Mouse (Mus musculus) bone marrow, adult 2 months (tissue): Measurements from ENCODE around the gene Ankrd39.

ENCODE experiments used
- CTCF ChIP-seq: fragments of 200-500 bp; IDR thresholded peaks from 2 replicates; pipeline ENCODE4 v1.5.1; 2011; ENCODE audit warnings: low read length, control low read depth; ENCODE audit not compliant: control insufficient read depth, insufficient read depth
- POLR2A ChIP-seq: fragments of 200-500 bp; IDR thresholded peaks from 2 replicates; pipeline ENCODE4 v1.6.1; 2011; ENCODE audit warnings: low read depth, mild to moderate bottlenecking, control low read depth, low read length, borderline replicate concordance; ENCODE audit not compliant: control insufficient read depth

DNA sequence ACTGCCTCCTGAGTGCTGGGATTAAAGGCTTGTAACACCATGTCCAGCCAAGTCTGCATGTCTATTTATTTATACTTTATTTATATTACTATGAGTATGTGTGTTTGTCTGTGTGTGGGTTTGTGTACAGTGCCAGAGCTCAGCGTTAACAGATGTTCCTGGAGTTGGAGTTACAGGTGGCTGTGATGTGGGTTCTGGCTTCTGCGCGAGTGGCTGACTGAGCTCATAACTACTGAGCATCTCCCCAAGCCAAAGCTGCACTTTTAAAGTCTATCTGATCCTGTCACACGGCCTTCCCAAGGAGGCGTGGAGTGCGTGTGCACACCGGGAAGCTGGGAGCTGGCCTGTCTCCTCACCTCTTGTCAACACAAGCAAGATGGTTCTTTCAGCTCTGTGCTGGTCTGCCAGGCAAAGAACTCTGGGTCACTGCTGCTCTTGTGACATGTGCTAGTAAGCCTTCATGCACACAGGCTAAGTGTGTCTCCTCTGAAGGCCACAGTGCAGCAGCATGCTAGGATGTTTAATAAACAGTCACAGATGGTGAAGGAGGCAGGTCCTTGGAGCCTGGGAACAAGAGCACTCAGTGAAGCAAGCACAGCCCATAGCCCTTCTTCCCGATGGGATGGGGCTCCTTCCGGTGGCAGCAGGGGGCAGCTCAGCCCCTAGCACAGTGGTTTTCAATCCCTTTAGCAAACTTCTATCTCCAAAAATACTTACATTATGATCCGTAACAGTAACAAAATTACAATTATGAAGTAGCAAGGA, 48.1 kb upstream of the Ankrd39 start:
- TF ChIP-seq CTCF (no peak), POLR2A (no peak)
